Mouse (Mus musculus): Measurements from ENCODE around the gene Gm13279.
"Not testable (repeated sequence)": the region's sequence is repeated elsewhere in the genome, so short reads cannot be mapped to it uniquely, and the experiment has no call there.

GRCm38 (mm10) chr4:88793936-88794675 is 3.1 kb upstream of the Gm13279 start, which contains the start of gene Gm13275:
- not testable (repeated sequence) for TF ChIP-seq CTCF (conservative IDR thresholded peaks at IDR 0.05; ENCODE audit: insufficient read depth, insufficient read length, low read depth, low read length); POLR2A (IDR thresholded peaks at IDR 0.05; ENCODE audit: low read depth, low read length)
